Mouse (Mus musculus): ENCODE results near the gene Dact2. TPM values are rescaled to one million over a fixed set of nuclear protein-coding genes. Genes with fewer than 3 reads are reported as not detected.

The Dact2 gene
- total RNA-seq (2023) = not detected

DNA sequence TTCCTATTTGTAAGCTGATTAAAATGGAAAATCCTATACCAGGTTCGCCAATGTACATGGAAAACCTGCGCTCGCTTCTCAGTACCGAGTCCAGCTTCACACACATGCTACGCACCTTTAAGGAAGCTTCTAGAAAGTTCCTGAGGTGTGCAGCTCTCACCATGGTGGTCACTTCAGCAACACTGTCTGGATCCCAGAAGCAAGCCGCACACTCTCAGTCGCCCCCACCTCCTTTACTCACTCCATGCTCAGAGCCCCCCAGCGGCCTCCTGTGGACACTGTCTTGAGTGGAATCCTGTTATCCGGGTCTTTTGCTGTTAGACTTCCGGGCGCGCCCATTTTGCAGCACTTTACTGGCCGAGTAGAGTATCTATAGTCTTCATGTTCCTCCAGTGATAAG is at the start of gene Dact2:
Dact2 (minus strand) TSS at position 244 of the 400 bp plus-strand sequence.

Other genes starting within 250 kb of the Dact2 start
- gene Gm7356, start 200.6 kb downstream of the Dact2 start, total RNA-seq (2023) = not detected
- not detected for gene Gm7358, start 144.8 kb downstream of the Dact2 start, total RNA-seq (2023)
- gene Smoc2, start 75.2 kb upstream of the Dact2 start, total RNA-seq (2023) = 0.89 TPM